Mouse (Mus musculus) erythroid progenitor cell, adult 5-6 weeks (primary cell): ENCODE data around the gene Ttf1. TPM values are rescaled to one million over a fixed set of nuclear protein-coding genes. Genes with fewer than 3 reads are reported as not detected.
"Not testable (repeated sequence)": the region's sequence is repeated elsewhere in the genome, so short reads cannot be mapped to it uniquely, and the experiment has no call there.

Experiments
- ATAC-seq: replicated peaks from 2 replicates; pipeline ENCODE4 v1.8.0; 2016; ENCODE audit warnings: moderate number of reproducible peaks, mild to moderate bottlenecking, moderate TSS enrichment, inconsistent platforms; ENCODE audit not compliant: poor library complexity, low FRiP score, severe bottlenecking
- total RNA-seq, 2 experiments: library from RNA; stranded (forward) in 1 of 2; stranded (reverse) in 1 of 2; fragments of 150-400 nt in 1 of 2; fragments of 186-747, 209-891 nt in 1 of 2; gene quantifications; 2 replicates each; pipeline versions ENCODE4 v1.2.3 to v1.2.4; 2015 to 2017; ENCODE audit warnings: low replicate concordance in 2 of 2

The Ttf1 gene
- total RNA-seq, 2 experiments from 2014 or later: 17.8 to 30.6 TPM

GRCm38 (mm10) chr2:29053802-29054544, 6.1 kb upstream of the Ttf1 start:
- peak; percentile 75 for ATAC-seq

GRCm38 (mm10) chr2:29054545-29054935, 5.5 kb upstream of the Ttf1 start:
- ATAC-seq: no peak; the same call in 1 of the 2 replicates

GRCm38 (mm10) chr2:29054991-29055390, 5.1 kb upstream of the Ttf1 start, which contains the start of gene Cfap77:
Cfap77 (minus strand) TSS chr2:29055066.
- 0 out of 2 replicates have a peak, but pooled peaks have one; percentile 33 for ATAC-seq

GRCm38 (mm10) chr2:29065796-29066195, 5.7 kb downstream of the Ttf1 start:
- no peak for ATAC-seq

- no peak for ATAC-seq
Observed at GRCm38 (mm10) chr2:29066410-29066809, 6.3 kb downstream of the Ttf1 start.

GRCm38 (mm10) chr2:29074676-29075075, 14.6 kb downstream of the Ttf1 start:
- ATAC-seq: no peak

- no peak for ATAC-seq
Observed at GRCm38 (mm10) chr2:29075331-29076070, 15.4 kb downstream of the Ttf1 start.

GRCm38 (mm10) chr2:29076226-29076625, 16.2 kb downstream of the Ttf1 start:
- no peak for ATAC-seq

GRCm38 (mm10) chr2:29081965-29082364, 21.9 kb downstream of the Ttf1 start:
- ATAC-seq: no peak

- no peak for ATAC-seq
Observed at GRCm38 (mm10) chr2:29086026-29086425, 26.0 kb downstream of the Ttf1 start.

GRCm38 (mm10) chr2:29089276-29089675, 29.2 kb downstream of the Ttf1 start:
- ATAC-seq: not testable (repeated sequence)

GRCm38 (mm10) chr2:29095674-29096073, 35.6 kb downstream of the Ttf1 start:
- ATAC-seq: no peak

- no peak for ATAC-seq
Observed at GRCm38 (mm10) chr2:29096751-29097150, 36.7 kb downstream of the Ttf1 start.

- ATAC-seq: no peak
Observed at GRCm38 (mm10) chr2:29097465-29097864, 37.4 kb downstream of the Ttf1 start.

GRCm38 (mm10) chr2:29097955-29098354, 37.9 kb downstream of the Ttf1 start:
- ATAC-seq: not testable (repeated sequence)

GRCm38 (mm10) chr2:29098786-29099185, 38.7 kb downstream of the Ttf1 start:
- no peak for ATAC-seq

- no peak for ATAC-seq
Observed at GRCm38 (mm10) chr2:29099646-29100045, 39.6 kb downstream of the Ttf1 start.

GRCm38 (mm10) chr2:29100822-29101534, 40.9 kb downstream of the Ttf1 start:
- peak; percentile 14; the same call in 1 of the 2 replicates for ATAC-seq

GRCm38 (mm10) chr2:29102416-29103377, 42.6 kb downstream of the Ttf1 start:
- not testable (repeated sequence) for ATAC-seq
